Mouse (Mus musculus): ENCODE results near the gene Upp1.

DNA sequence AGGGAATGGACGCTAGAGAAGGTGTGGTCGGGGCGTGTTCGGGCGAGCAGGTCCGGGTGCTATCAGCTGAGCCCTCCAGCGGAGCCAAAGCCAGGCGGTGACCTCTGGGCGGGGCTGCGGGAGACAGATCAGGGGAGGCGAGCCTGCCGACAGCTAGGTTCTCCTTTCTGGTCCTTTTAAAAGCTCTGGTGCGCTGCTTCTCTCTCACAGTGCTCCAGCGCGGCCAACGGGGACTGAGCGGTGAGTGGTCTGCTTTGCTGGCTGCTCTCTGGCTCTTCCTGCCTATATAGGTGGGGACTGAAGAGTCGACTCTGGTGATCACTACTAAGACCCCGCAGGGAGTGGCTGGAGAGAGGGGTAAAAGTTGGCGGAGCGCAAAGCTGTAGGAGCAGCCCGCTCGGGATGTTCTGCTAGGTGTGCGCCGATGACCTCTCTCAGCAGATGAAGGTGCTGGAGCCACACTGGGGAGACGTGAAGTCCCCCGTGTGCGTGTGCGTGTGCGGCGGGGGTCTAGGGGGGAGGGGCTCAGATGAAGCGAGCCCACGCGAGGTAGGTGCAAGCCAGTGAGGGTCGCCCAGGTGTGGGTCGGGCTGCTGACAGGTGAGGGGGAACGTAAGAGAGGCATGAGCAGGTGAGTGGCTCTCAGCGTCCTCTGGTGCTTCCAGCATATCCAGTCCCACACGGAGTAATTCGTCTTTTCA is 668 bp downstream of the Upp1 start:
- TF ChIP-seq CTCF (IDR thresholded peaks at IDR 0.05; ENCODE audit: low read depth) (no peak), EP300 (IDR thresholded peaks at IDR 0.05; ENCODE audit: low read depth) (no peak)

Measured in liver, embryonic 14.5 days (tissue).